Mouse (Mus musculus): Measurements from ENCODE around the gene Ttc34.

The Ttc34 gene

GRCm38 (mm10) chr4:154857366-154858240 is 20.3 kb downstream of the Ttc34 start:
- DNase-seq (ENCODE audit: low spot score), result no peak

- DNase-seq (ENCODE audit: low spot score), result no peak
Observed at GRCm38 (mm10) chr4:154858601-154859000, 21.3 kb downstream of the Ttc34 start.

- no peak for DNase-seq (ENCODE audit: low spot score)
Observed at GRCm38 (mm10) chr4:154861967-154862366, 24.7 kb downstream of the Ttc34 start.

GRCm38 (mm10) chr4:154863436-154863935 is 26.2 kb downstream of the Ttc34 start:
- DNase-seq (ENCODE audit: low spot score), result no peak

- DNase-seq (ENCODE audit: low spot score), result peak; percentile 89
Observed at GRCm38 (mm10) chr4:154864271-154864771, 27.1 kb downstream of the Ttc34 start.

GRCm38 (mm10) chr4:154864961-154865760 is 27.9 kb downstream of the Ttc34 start:
- DNase-seq (ENCODE audit: low spot score), result no peak

- no peak for DNase-seq (ENCODE audit: low spot score)
Observed at GRCm38 (mm10) chr4:154866391-154866790, 29.1 kb downstream of the Ttc34 start.

- DNase-seq (ENCODE audit: low spot score), result no peak
Observed at GRCm38 (mm10) chr4:154867257-154867656, 30.0 kb downstream of the Ttc34 start.

- no peak for DNase-seq (ENCODE audit: low spot score)
Observed at GRCm38 (mm10) chr4:154869440-154869839, 32.2 kb downstream of the Ttc34 start, which contains the start of gene Mmel1. Gene Mmel1, plus strand, starts transcription at chr4:154869585.

- DNase-seq (ENCODE audit: low spot score), result no peak
Observed at GRCm38 (mm10) chr4:154870721-154871120, 33.5 kb downstream of the Ttc34 start.

- DNase-seq (ENCODE audit: low spot score), result no peak
Observed at GRCm38 (mm10) chr4:154871757-154872251, 34.5 kb downstream of the Ttc34 start.

GRCm38 (mm10) chr4:154873186-154873585 is 35.9 kb downstream of the Ttc34 start:
- no peak for DNase-seq (ENCODE audit: low spot score)

- DNase-seq (ENCODE audit: low spot score), result peak; percentile 84
Observed at GRCm38 (mm10) chr4:154877864-154878548, 40.7 kb downstream of the Ttc34 start.

GRCm38 (mm10) chr4:154880730-154881129 is 43.5 kb downstream of the Ttc34 start:
- DNase-seq (ENCODE audit: low spot score), result no peak

GRCm38 (mm10) chr4:154882014-154882659 is 44.9 kb downstream of the Ttc34 start:
- DNase-seq (ENCODE audit: low spot score), result no peak

GRCm38 (mm10) chr4:154885416-154885815 is 48.2 kb downstream of the Ttc34 start:
- DNase-seq (ENCODE audit: low spot score), result no peak

- DNase-seq (ENCODE audit: low spot score), result no peak
Observed at GRCm38 (mm10) chr4:154886876-154887592, 49.8 kb downstream of the Ttc34 start.

GRCm38 (mm10) chr4:154887593-154888250 is 50.5 kb downstream of the Ttc34 start:
- DNase-seq (ENCODE audit: low spot score), result no peak

- no peak for DNase-seq (ENCODE audit: low spot score)
Observed at GRCm38 (mm10) chr4:154890887-154891286, 53.6 kb downstream of the Ttc34 start.

GRCm38 (mm10) chr4:154895549-154895948 is 58.3 kb downstream of the Ttc34 start:
- DNase-seq (ENCODE audit: low spot score), result no peak

Data from ovary, adult 18-20 months (tissue).